Mouse (Mus musculus) embryonic facial prominence, embryonic 11.5 days (tissue): Measurements from ENCODE around the gene Bhlha15. TPM values are rescaled to one million over a fixed set of nuclear protein-coding genes. Genes with fewer than 3 reads are reported as not detected.

ENCODE experiments used
- ATAC-seq: fragments of 200-750 bp; cut with Nextera tagmentation; replicated peaks from 2 replicates; pipeline ENCODE4 v1.8.0; 2017; ENCODE audit warnings: low read depth; ENCODE audit not compliant: insufficient number of reproducible peaks, low FRiP score, low TSS enrichment
- DNase-seq: peaks from one replicate; pipeline ENCODE4 v3.0.0-alpha.2; 2015; ENCODE audit warnings: low spot score
- H3K27ac ChIP-seq: fragments of 300-500 bp; sonication (generic); replicated peaks from 2 replicates; pipeline ENCODE4 v1.5.1; 2014; ENCODE audit warnings: mild to moderate bottlenecking, low read depth, low read length, control low read depth
- H3K27me3 ChIP-seq: fragments of 300-500 bp; sonication (generic); 2 replicates; pipeline ENCODE4 v1.6.1; 2014; ENCODE audit warnings: mild to moderate bottlenecking, low read length, moderate library complexity, mixed read lengths; ENCODE audit not compliant: control insufficient read depth, insufficient read depth
- H3K36me3 ChIP-seq: fragments of 300-500 bp; sonication (generic); replicated peaks from 2 replicates; pipeline ENCODE4 v1.6.1; 2014; ENCODE audit warnings: low read depth, mild to moderate bottlenecking, low read length, moderate library complexity, mixed read lengths; ENCODE audit not compliant: control insufficient read depth, insufficient read depth
- H3K4me1 ChIP-seq: fragments of 300-500 bp; sonication (generic); 2 replicates; pipeline ENCODE4 v1.6.1; 2014; ENCODE audit warnings: low read length, mixed read lengths; ENCODE audit not compliant: control insufficient read depth, insufficient read depth
- H3K4me2 ChIP-seq: fragments of 300-500 bp; sonication (generic); 2 replicates; pipeline ENCODE4 v1.6.1; 2014; ENCODE audit warnings: low read depth, mild to moderate bottlenecking, control low read depth, low read length, moderate library complexity
- H3K4me3 ChIP-seq: fragments of 300-500 bp; sonication (generic); 2 replicates; pipeline ENCODE4 v1.5.1; 2014; ENCODE audit warnings: low read depth, low read length, control low read depth
- H3K9ac ChIP-seq: fragments of 300-500 bp; sonication (generic); replicated peaks from 2 replicates; pipeline ENCODE4 v1.6.1; 2014; ENCODE audit warnings: mild to moderate bottlenecking, control low read depth, low read length
- H3K9me3 ChIP-seq: fragments of 300-500 bp; sonication (generic); replicated peaks from 2 replicates; pipeline ENCODE4 v1.6.1; 2016; ENCODE audit warnings: mild to moderate bottlenecking, low read length, inconsistent platforms, mixed read lengths; ENCODE audit not compliant: control insufficient read depth
- WGBS: fragments of 180-500 bp; shearing (Covaris S2); extraction: QIAGEN DNeasy Blood & Tissue Kit; methylation state at CpG from one replicate; pipeline ENCODE4 v1.1.7; 2014; 5-methylcytosine and 5-hydroxymethylcytosine counted together
- polyA plus RNA-seq: library from polyadenylated mRNA; unstranded; fragments of >200 nt; fragmentation: Nextera tagmentation; extraction: Ambion mirVana; gene quantifications from 2 replicates; pipeline ENCODE4 v1.2.1, GENCODE M21; 2014

Gene Bhlha15
- polyA plus RNA-seq, 1 experiment from 2014 or later, result 0.07 TPM

DNA sequence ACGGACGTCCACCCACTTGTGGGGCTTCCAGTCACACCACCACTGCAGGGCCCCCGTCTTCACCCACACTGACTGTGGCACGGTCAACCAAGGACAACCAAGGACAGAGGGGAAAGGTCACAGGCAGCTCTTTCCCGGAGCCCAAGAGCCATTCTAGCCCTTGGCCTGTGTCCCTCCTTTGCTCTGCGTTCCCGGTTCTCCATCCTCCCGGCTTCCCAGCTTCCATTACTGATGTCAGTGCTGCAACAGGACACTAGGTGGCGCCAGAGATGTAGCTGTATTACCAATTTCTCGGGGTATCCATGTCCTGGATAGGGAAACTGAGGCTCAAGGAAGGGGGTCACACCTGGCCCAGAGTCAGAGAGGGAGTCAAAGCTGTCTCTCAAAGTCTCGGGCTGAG is 17.4 kb downstream of the Bhlha15 start:
- no peaks in the 10 kb centered on the region for H3K27me3 ChIP-seq
- ATAC-seq (no peak), DNase-seq (peak; percentile 63)
- H3K9ac ChIP-seq, result no peak overlapping the region
- 49% methylated on average over 11 of the region's 11 CpGs for WGBS
- no peaks in the 10 kb centered on the region for H3K4me1 ChIP-seq
- no peak overlapping the region for H3K4me3 ChIP-seq
- no peak overlapping the region for H3K27ac ChIP-seq
- H3K9me3 ChIP-seq, result no peaks in the 10 kb centered on the region
- no peaks in the 10 kb centered on the region; the same call in 1 of the 2 replicates for H3K36me3 ChIP-seq
- H3K4me2 ChIP-seq, result no peak overlapping the region

DNA sequence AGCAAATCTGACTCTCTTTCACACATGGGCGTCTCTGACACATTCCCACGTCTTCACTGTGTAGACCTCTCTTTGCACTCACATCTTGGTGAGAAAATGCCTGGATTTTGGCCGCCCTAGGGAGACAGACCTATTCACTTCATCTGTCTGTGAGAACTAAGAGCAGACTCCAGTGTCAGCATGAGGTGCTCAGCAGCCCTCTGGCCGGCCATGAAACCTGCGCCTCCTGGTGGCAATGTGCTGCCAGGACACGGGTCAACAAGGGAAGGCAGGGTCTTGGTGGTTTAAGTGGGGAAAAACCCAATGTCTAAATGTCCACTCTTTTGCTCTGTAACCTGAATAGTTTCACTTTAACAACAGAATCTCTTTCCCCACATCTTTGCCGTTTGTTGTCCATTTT is 24.4 kb downstream of the Bhlha15 start:
- no peak overlapping the region for H3K4me2 ChIP-seq
- no peak overlapping the region for H3K4me3 ChIP-seq
- no peaks in the 10 kb centered on the region; the same call in 1 of the 2 replicates for H3K36me3 ChIP-seq
- H3K9me3 ChIP-seq, result no peaks in the 10 kb centered on the region
- no peaks in the 10 kb centered on the region for H3K27me3 ChIP-seq
- ATAC-seq (no peak), DNase-seq (peak; percentile 68)
- H3K9ac ChIP-seq, result no peak overlapping the region
- H3K4me1 ChIP-seq, result no peaks in the 10 kb centered on the region
- no peak overlapping the region for H3K27ac ChIP-seq
- 27% methylated on average over 7 of the region's 7 CpGs for WGBS

DNA sequence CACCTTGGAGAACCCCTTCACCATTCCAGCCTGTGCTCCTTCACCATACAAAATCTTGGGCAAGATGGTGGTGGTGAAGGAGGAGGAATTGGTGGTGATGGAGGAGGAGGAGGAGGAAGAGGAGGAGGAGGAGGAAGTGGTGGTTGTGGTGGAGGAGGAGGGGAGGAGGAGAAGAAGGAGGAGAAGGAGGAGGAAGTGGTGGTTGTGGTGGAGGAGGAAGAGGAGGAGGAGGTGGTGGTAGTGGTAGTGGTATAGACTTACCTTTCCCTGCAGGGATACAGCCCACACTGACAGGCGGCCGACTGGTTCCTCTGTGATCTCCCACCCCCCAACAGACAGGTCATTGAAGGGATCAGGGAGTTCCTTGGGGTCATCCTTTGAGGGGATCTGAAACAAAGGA is 25.9 kb downstream of the Bhlha15 start:
- Histone ChIP-seq H3K36me3 (no peaks in the 10 kb centered on the region; the same call in 1 of the 2 replicates), H3K9me3 (no peaks in the 10 kb centered on the region)

DNA sequence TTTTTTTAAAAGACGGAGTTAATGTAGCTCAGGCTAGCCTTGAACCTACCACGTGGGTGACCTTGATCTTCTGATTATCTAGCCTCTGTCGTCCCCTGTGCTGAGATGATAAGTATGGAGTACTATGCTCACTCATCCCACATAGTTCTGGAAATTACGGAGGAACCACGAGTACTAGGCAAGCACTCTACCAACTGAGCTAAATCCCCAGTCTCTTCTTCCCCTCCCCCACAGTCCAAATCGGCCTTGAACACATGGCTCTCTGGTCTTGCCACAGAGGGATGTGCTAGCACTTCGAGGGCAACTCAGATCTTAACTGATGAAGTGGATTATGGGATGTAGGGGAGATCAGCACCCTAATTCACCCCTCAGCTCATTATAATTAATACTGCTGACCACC is 28.0 kb downstream of the Bhlha15 start:
- H3K9ac ChIP-seq, result no peak overlapping the region
- ATAC-seq, result no peak

More for the DNA sequence above, 25.9 kb downstream of the Bhlha15 start:
- no peak overlapping the region for H3K27ac ChIP-seq
- no peaks in the 10 kb centered on the region for H3K4me1 ChIP-seq
- 80% methylated on average over 2 of the region's 2 CpGs for WGBS
- H3K27me3 ChIP-seq, result no peaks in the 10 kb centered on the region
- H3K4me3 ChIP-seq, result no peak overlapping the region
- H3K9ac ChIP-seq, result no peak overlapping the region
- no peak overlapping the region for H3K4me2 ChIP-seq
- DNase-seq (no peak), ATAC-seq (no peak)

DNA sequence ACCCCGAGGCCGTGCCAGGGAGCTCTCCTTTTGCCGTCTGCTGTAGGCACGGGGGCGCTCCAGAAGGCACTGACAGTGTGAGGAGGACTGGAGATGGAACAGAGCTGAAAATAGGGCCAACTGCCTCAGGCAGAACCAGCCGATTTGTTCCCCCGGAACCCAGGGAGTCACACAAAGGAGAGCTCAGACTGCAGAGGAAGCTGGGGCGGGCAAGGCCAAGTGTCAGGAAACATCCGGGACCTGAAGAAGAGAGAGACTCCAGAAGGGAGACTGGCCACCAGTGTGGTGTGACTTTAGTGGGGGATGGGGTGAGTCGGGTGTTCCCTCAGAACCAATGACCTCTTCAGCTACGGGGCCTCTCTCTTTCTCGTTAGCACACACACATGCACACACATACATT is 29.2 kb downstream of the Bhlha15 start:
- no peaks in the 10 kb centered on the region for H3K4me1 ChIP-seq
- no peak overlapping the region for H3K4me3 ChIP-seq
- ATAC-seq (no peak), DNase-seq (peak; percentile 4)
- no peaks in the 10 kb centered on the region for H3K27me3 ChIP-seq
- no peaks in the 10 kb centered on the region for H3K9me3 ChIP-seq
- no peak overlapping the region for H3K9ac ChIP-seq
- no peak overlapping the region for H3K27ac ChIP-seq
- no peak overlapping the region for H3K4me2 ChIP-seq
- WGBS, result 45% methylated on average over 12 of the region's 12 CpGs
- no peaks in the 10 kb centered on the region for H3K36me3 ChIP-seq

More for the DNA sequence above, 28.0 kb downstream of the Bhlha15 start:
- H3K36me3 ChIP-seq, result no peaks in the 10 kb centered on the region; the same call in 1 of the 2 replicates
- no peaks in the 10 kb centered on the region for H3K27me3 ChIP-seq
- H3K4me2 ChIP-seq, result no peak overlapping the region
- H3K4me3 ChIP-seq, result no peak overlapping the region
- no peaks in the 10 kb centered on the region for H3K4me1 ChIP-seq
- no peaks in the 10 kb centered on the region for H3K9me3 ChIP-seq
- DNase-seq, result no peak
- 91% methylated on average over 7 of the region's 7 CpGs for WGBS
- H3K27ac ChIP-seq, result no peak overlapping the region

DNA sequence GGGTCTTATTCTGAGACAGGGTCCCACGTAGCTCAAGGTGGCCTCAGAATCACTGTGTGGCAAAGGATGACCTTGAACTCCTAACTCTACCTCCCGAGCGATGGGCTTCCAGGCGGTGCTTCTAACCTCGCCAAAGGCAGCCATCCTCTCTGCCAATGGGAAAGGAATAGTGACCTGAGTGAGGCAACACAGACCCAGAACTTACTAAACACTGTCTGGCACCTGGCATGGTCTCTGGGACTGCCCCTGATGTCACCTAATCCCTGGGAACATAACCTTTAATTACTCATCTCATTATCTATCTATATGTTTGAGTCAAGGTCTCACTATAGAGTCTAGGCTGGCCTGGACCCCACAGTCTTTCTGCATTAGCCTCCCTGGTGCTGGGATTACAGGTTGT is 29.9 kb downstream of the Bhlha15 start:
- Histone ChIP-seq H3K9me3 (no peaks in the 10 kb centered on the region), H3K4me3 (no peak overlapping the region), H3K4me2 (no peak overlapping the region), H3K27ac (no peak overlapping the region), H3K27me3 (no peaks in the 10 kb centered on the region), H3K9ac (no peak overlapping the region), H3K36me3 (no peaks in the 10 kb centered on the region), H3K4me1 (no peaks in the 10 kb centered on the region)
- 86% methylated on average over 5 of the region's 5 CpGs for WGBS
- no peak for DNase-seq
- ATAC-seq, result no peak

DNA sequence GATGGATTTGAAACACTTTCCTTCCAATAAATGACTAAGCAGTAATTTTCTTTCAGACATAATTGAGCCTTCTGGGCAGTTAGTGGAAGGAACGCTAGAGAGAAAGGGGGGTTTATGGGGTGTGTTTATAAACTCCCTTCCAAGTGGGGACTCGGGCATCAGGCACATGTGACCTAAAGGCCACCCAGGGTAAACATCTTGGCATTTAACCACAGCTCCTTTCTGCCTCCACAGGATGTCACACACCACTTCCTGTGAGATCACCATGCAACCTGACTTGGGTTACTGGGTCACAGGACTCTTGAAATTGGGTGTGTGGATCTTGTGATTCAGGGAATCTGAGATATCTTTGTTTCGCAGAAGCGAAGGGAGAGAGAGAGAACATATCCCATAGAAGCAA is 31.2 kb downstream of the Bhlha15 start:
- Histone ChIP-seq H3K9me3 (no peaks in the 10 kb centered on the region), H3K4me3 (no peak overlapping the region), H3K4me1 (no peaks in the 10 kb centered on the region; the same call in 1 of the 2 replicates), H3K9ac (no peak overlapping the region), H3K27ac (no peak overlapping the region), H3K27me3 (no peaks in the 10 kb centered on the region), H3K4me2 (no peak overlapping the region), H3K36me3 (no peaks in the 10 kb centered on the region)
- ATAC-seq (no peak), DNase-seq (no peak)
- 58% methylated on average over 4 of the region's 4 CpGs for WGBS

DNA sequence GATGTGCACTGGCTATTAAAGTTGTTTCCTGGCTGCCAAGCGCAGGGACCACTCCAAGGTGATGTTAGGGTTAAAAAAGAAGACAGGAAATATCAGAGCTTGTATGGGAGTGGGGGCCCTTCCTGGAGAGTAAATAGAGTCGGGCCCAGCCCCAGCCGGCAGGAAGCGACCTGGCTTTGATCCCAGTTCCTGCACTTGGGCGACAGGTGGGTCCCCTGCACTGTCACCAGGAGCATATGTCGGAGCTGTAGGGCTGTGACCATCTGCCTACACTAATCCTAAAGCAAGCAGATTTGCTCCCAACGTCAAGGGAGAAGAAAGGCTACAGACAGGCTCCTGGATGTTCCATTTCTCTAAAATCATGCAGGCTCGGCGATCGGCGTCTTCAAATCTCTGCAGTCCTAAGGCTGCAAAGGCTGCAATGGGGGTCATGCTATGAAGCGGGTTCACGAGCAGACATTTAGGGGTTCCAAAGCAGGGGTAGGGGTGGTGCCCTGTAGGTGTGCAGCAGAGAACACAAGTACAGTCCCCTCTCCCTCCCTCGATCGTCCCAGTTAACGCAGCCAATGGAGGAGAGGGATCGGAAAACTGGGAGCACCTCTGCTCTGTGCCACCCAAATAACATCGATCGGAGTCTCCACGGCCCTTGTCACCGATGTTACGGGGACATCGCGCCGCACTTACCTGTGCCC is 32.9 kb downstream of the Bhlha15 start:
- 4% methylated on average over 25 of the region's 25 CpGs for whole genome bisulfite sequencing
- DNase-seq, result no peak
- no peak; the same call in 1 of the 2 replicates for ATAC-seq

More for the DNA sequence above, 32.9 kb downstream of the Bhlha15 start:
- no peaks in the 10 kb centered on the region; the same call in 1 of the 2 replicates for H3K4me1 ChIP-seq
- no peaks in the 10 kb centered on the region for H3K36me3 ChIP-seq
- no peaks in the 10 kb centered on the region for H3K27me3 ChIP-seq
- peak overlapping the region; percentile 68 for H3K4me3 ChIP-seq
- peak overlapping the region; percentile 70 for H3K9ac ChIP-seq
- peak overlapping the region; percentile 84 for H3K4me2 ChIP-seq
- no peaks in the 10 kb centered on the region for H3K9me3 ChIP-seq
- H3K27ac ChIP-seq, result no peak overlapping the region
